Comparison of ENCODE assay signal across 25 mouse cellular contexts in genomic region chr11:115888020-115888419, GRCm38 (mm10). TPM values are rescaled to one million over a fixed set of nuclear protein-coding genes. Genes with fewer than 3 reads are reported as not detected.
"Had no signal": no experiment of that assay in that cellular context is flagged by ENCODE, and none has a peak within 500 bp of the region (broad histone marks: within the 10 kb centered on the region; RNA-seq: fewer than 3 reads in every experiment).

No protein-coding gene starts in this region.

- DNase-seq: kidney, adult 2 months; layer of hippocampus, adult 9-11 months; liver, postnatal 0 days; lung, embryonic 14.5 days; midbrain, embryonic 14.5 days; retina, postnatal 1 day; right cerebral cortex, postnatal 25 days; spleen, adult 18-20 months; thymus, postnatal 25 days had no signal

- H3K9ac ChIP-seq: limb, embryonic 12.5 days; limb, embryonic 15.5 days; liver, embryonic 14.5 days; liver, postnatal 0 days; lung, embryonic 14.5 days; neural tube, embryonic 12.5 days; stomach, embryonic 15.5 days had no signal

- H3K4me1 ChIP-seq: limb, embryonic 15.5 days; neural tube, embryonic 12.5 days; stomach, embryonic 15.5 days had no signal

- ATAC-seq: liver, postnatal 0 days; lung, postnatal 0 days had no signal

- H3K4me3 ChIP-seq: layer of hippocampus, adult 2 months; limb, embryonic 12.5 days; limb, embryonic 15.5 days; neural tube, embryonic 12.5 days; stomach, embryonic 15.5 days had no signal

- H3K27ac ChIP-seq: kidney, postnatal 0 days; layer of hippocampus, adult 2 months; limb, embryonic 12.5 days; limb, embryonic 15.5 days; liver, embryonic 14.5 days; macrophage; neural tube, embryonic 12.5 days; stomach, embryonic 15.5 days had no signal

- H3K4me2 ChIP-seq: limb, embryonic 12.5 days; limb, embryonic 15.5 days; liver, embryonic 11.5 days; lung, embryonic 14.5 days; midbrain, embryonic 11.5 days; neural tube, embryonic 12.5 days; stomach, embryonic 15.5 days had no signal

- H3K9me3 ChIP-seq: limb, embryonic 12.5 days; limb, embryonic 15.5 days; neural tube, embryonic 12.5 days; stomach, embryonic 15.5 days had no signal

RNA-seq across cellular contexts. Expression of gene Smim5, which starts 11.7 kb away (rescaled TPM):
- total RNA-seq: midbrain, postnatal 0 days had no signal

RNA-seq across cellular contexts. Expression of gene Smim6, which starts 23.8 kb away (rescaled TPM):
- total RNA-seq: layer of hippocampus, adult 2 months; layer of hippocampus, postnatal 25 days; left cerebral cortex, adult 18-20 months; left cerebral cortex, postnatal 25 days; midbrain, postnatal 0 days; neutrophil, adult 5-6 weeks had no signal
- polyA plus RNA-seq: macrophage had no signal

RNA-seq across cellular contexts. Expression of gene Myo15b, which starts 29.8 kb away (rescaled TPM):
- total RNA-seq: midbrain, postnatal 0 days; neutrophil, adult 5-6 weeks had no signal
- polyA plus RNA-seq: limb, embryonic 12.5 days; midbrain, embryonic 11.5 days; midbrain, embryonic 14.5 days had no signal
